Mouse (Mus musculus) frontal cortex, postnatal 10 days (tissue): ENCODE measurements around the gene Maff.

Source experiments
- DNase-seq, 2 experiments: peaks; one replicate each; pipeline ENCODE4 v3.0.0; 2022; ENCODE audit warnings: low spot score in 2 of 2, mixed read lengths in 1 of 2

The Maff gene

DNA sequence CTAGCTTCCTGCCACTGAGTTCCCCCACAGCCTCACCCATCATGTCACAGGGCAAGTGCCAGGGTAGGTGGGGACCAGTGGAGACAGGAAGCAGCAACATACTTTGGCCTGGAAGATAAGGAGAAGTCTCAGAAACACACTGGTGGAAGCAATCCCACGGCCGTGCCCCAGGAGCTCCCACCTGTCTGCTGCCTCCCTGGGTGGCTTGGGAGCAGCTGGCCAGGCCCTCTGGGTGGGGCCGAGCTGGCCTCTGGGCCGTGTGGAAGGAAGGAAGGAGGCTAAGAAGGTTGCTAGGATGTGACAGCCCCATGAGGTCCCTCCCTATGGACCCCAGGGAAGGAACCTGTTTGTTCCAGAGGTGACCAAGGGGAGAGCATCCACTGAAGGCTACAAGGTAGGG lies 14.6 kb downstream of the Maff start:
- DNase-seq = no peak

DNA sequence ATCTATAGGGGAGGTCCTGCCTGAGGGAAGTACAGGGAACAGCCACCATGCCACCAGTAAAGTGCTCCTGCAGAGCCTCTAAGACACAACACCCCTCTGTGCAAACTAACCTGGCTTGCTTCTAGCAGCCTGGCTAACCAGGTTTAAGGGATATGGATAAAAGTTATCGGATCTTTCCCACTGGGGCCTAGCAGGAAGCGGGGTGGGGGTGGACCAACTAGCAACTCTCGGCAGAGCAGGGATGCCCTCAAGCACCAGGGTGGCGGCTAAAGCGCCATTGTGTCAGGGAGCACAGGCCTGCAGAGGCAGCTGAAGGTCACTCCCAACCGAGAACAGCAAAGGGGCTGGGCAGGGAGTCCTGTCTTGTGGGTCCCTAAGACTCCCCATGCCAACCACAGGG lies 17.7 kb downstream of the Maff start:
- no peak for DNase-seq

DNA sequence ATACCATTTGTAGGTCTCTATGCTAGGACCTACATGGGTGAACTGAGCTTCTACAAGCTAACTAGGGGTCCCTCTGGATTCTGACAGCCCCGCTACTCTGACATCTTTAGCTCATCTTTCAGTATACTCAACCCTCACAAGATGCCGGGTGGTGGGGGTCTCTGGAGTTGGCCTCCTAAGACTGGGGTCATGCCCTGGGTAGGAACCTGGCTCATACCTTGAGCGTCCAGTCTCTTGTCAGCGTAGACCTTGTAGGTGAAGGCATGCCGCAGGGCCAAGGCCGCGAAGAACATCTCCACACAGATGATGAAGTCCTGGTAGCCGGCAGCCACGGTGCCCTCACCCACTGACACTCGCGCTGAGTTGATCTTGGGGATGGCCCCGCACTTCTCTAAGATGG lies 18.6 kb downstream of the Maff start:
- DNase-seq = no peak

DNA sequence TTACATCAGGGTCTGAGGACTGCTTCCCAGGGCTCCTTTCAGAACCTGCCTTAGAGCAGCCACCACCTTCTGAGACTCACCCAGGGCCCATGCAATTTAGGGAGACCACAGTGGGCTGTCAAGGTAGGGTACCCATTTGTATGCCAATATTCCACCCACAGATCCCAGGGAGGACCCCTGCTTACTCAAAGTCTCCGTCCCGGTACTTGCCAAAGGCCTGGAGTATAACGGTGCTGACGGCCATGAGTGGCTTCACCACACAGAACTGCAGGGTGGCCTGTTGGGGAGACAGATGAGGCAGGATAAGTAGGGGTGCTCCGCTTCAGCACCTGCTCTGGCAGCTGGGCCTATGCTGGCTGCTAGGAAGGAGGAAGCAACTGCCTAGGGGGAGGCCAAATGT lies 20.0 kb downstream of the Maff start:
- no peak for DNase-seq

DNA sequence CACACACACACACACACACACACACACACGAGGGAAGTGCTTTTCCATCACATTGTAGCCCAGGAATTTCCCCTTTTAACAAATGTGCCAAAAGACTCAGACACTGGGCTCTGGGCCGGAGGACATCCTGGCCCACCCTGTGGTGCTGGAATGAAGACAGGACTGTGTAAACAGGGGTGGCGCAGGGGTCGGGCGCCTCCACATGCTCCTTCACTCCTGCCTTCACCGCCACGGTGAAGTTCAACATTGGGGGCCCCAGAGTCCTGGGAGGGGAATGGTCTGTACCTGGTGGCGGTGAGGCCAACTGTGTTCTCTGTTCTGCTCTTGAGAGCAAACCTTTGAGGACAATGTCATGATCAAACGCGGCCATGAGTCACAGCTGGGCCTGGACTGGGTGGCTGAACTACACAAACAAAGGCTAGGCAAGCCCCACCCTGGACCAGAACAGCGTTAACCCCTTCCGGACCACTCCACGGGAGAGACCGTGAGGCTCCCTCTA lies 21.9 kb downstream of the Maff start:
- DNase-seq = no peak

DNA sequence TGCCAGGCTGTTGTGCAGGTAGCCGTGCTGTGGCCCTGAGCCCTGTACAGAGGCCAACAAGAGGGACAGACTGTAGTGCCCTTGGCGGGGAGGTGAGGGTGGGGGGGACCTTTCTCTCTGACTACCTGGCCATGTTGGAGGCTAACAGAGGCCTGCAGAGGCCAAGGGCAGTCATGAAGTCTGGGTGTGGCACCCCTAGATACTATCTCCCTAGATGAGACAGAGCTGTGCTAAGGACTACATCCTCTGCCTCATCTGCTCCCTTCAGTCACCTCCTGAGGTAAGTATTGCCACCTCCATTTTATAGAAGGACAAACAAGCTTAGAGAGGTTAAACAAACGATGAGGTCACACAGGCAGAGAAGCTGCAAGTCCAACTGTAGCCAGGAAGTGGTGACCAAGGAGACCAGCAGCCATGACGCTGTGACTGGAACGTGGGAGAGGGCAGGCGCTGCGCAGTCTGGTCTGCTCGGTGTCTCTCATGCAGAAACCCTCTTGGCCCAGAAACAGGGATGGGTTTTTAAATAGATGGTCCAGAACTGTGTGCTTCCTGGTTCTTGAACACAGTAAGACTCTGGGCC lies 22.5 kb downstream of the Maff start:
- no peak for DNase-seq

DNA sequence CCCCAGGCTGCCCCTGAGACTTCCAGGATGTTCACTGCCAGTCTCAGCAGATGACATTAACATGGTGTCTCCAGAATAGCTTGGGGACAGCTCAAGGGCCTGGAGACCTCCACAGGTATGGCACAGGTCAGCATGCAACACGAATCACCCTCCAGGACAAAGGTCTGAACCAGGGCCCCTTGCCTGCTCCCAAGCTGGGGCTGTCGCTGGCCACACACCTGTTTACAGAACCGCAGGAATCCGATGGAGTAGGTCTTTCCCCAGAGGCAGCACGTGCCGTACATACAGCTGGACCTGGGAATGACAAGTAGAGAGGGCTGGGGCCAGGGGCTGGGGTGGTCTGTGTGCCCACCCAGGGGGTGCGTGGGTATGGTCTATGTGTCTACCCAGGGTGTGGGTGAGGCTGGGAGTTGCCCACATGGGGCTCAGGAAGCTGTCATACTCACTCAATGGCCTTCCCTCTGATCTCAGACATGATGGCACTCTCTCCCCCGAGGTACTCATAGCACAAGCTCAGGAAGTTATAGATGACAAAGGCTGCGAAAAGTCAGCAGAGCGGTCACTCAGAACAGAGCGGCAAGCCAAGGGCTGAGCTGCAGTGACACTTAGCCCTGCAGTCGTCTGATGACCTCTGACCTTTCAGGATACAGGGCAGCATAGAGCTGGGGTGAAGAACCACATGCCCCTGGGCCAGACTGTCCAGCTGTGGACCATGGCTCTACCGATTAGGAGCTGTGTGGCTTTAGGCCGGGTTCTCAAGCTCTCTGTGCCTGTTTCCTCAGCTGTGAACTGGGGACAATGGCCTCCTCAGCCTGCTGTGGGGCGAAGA lies 23.2 kb downstream of the Maff start:
- no peak for DNase-seq

DNA sequence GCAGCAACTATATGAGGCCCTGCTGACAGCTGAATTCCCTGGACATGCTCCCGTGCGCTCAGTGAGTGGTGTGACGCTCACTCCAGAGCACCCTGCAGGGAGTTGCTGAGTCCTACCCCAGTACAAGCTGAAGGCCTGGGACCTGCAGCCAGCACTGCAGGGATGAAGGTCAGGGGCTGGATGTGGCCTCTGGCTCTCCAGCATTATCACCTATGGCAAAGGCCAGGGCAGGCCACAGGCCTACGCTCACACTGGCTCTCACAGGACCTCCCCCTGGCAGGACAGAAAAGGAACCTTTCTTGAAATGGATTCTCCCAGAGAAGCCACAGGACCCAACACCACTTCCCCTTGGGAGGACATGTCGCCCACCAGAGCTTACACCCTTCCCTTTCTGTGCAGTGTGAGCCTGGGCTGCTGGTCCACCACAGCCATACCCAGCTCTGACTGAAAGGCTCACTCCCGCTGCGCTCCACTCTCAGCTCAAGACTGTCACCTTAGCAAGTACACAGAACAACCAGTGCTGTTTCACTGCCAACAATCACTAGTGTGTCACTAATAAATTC lies 23.9 kb downstream of the Maff start:
- no peak for DNase-seq

DNA sequence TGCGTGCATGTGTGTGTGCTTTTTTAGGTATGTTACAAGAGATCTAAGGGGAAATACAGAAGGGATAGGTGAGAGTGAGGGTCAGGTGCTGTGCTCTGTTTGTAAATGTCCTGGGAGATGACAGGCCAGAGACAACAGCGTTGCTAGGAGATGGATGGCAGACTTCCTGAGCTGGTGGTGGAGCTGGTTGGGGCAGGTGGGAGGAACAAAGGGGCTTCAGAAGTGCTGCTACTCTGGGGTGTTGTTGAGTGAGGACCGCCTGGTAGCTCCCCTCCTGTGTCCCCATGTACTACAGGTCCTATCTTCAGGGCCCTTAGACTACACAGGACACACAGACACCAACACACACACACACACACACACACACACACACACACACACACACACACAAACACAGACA lies 28.3 kb downstream of the Maff start:
- DNase-seq = no peak

DNA sequence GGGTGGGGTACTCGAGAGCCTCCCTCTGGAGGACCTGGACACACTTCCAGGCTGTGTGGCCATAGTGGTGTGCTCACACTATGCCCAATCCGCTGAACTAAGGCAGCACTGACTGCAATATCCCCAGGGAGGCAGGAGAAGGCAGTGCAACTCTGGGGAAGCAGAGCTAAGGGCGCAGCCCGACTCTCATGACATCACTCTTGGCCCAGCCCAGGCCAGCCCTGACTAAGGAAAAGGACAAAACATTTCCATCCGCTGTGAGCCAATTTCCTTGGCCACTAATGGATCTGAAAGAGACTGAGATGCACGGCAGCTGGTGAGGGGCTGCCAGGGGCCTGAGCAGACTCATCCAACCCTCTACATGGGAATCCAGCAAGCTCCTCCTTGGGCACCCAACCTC lies 31.3 kb downstream of the Maff start:
- no peak for DNase-seq

DNA sequence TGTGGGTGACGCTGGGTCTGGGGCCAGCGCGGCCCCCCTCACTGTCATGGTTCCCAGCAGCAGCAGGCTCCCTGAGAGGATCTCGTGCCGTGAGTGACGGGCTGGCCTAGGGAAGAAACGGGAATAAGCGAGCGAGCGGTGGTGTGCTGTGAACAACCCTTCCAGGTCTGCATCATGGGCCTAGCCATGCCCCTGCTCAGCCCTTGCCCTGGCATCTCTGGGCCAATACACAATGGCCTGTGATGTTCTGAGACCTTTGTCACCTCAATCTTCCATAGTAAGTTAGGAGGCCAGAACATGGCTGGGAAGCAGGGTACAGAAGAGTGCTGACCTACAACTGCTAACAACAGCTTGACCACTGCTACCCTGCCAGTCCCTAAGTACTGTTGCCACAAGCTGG lies 32.2 kb downstream of the Maff start:
- no peak for DNase-seq

DNA sequence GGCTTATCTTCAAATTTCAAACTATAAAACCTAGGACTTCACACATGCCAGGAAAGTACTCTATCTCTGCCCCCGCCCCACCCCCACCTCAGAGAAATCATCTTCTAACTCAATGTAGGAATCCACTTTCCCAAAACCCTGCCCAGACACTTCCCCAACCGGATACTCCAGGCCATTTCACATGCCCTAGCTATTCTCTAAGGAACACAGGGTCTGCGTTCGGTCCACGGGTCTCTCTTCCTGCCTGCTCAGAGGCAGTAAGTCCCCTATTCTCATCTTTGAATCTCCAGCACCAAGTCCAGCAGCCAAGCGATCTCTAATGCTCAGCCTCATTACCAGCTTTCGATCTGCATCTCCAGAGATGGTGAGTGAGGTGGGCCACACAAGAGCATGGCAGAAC lies 33.2 kb downstream of the Maff start:
- DNase-seq = no peak

DNA sequence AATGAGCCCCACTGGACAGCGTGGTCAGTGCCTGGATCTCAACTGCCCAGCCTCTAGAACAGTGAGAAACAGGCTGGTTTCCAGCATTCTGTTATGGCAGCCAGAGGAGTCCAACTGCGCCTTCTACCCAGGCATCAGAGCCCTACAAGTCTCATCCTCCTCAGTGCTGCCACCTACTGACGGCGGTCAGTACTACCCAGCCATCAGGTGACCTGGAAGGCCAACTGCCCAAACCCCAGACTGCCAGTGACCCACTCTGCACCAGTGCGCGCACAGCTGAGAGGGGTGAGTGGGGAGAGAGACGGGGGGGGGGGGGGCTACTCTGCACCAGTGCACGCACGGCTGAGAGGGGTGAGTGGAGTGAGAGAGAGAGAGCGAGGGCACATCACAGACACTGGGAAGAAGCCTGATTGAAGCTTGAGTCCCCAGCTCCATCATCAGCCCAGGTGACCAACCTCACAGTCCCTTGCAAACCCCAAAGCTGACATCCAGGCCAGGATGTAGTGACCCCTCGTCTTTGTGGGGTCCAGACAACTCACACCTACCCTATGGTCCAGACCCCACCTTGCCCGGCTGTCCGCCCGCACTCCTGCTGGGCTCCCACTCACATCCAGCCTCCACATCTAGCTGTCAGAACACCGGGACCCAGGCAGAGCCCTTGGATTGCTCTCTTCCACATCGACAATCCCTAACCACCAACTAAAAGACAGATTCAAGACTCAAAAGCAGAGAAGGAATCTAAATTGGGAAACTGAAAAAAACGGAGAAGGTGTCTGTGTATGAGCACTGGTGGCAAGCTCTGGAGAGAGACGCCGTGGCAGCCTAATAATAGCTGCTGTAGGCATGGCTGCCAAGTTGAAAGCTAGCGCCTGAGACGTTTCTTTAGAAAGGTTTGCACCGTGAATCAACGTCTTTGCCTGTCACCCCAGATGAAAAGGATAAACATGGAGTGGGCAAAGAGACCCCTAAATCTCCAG lies 34.3 kb downstream of the Maff start:
- DNase-seq = peak in 1 of 2 experiments; percentile 46

DNA sequence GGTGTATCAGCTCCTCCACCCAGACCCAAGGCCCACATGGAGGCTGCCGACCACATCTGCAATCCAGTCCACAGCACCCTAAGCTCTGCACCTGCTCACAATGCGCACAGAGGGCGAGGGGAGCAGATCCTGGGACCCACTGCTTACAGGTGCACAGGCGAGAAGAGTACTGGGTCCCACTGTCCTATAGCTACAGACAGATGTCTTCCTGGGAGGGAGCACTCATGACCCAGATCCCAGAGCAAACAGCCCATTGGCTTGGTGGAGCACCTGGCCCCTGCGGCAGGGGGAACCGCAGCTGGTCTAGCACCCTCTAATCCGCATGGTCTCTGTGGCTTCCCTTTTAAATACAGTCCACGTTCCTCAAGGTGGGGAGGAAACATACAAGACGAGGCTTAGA lies 35.2 kb downstream of the Maff start:
- DNase-seq = no peak

DNA sequence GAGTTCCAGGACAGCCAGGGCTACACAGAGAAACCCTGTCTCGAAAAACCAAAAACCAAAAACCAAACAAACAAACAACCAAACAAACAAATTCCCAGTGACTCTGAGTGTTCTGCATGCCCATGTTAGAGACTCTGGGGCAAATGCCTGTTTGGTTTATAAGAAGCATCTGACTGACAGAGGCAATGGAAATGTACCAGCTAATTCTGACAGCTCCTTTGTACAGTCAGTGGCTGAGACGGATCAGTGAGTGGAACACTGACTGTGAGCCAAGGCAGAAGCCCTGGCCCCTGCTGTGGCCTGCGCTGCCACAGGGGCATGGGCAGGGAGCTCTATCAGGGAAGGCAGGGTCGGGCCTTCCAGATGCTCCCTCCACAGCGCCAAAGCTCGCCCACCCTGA lies 40.7 kb downstream of the Maff start:
- DNase-seq = no peak

DNA sequence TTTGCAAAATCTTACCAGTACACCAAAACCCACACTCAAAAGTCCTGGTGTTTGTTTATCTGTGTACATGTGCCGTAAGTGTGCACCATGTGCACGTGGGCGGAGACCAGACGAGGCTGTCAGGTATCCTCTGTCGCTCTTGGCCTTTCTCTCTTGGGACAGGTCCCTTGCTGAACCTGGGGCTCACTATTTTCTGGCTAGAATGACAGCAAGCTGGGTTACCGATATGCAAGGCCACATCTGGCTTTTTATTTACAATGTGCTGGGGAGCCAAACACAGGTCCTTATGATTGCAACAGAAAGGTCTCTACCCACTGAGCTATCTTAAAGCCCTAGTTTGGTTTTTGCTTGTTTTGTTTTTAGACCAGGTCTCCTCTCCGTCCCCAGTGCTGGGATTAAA lies 41.2 kb downstream of the Maff start:
- no peak for DNase-seq

DNA sequence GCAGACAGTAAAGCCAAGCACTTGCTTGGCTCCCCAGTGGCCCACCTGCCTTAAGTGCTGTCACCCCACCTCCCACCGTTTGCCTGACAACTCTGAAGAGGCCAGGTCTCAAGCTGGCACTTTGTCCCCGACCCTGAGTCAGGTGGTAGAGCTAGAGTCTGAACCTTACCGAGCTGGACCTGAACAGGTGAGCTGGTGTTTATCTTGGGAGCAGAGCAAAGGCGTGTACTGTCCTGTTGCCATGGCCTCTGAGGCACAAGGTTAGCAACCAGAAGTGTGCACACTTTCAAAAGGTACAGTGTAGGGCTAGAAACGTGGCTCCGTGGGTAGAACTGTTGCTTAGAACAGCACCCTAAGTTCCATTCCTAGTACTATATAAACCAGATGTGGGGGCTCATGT lies 41.8 kb downstream of the Maff start:
- DNase-seq = no peak

DNA sequence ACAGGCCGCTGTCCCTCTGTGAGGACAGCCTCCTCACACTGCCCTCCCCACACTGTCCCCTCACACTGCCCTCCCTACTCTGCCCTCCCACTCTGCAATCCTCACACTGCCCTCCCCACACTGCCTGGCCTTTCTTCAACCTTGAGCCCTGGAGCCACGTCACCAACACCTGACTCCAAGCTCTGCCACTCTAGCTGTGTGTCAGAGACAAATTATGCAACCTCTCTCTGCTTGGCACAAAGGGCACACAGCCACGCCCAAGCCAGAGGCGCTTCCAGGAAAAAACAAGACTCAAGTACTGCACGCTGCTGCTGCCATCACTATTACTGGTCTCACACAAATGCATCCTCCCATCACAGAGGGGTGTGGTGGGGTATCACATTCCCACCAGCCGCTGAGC lies 44.0 kb downstream of the Maff start:
- DNase-seq = no peak

DNA sequence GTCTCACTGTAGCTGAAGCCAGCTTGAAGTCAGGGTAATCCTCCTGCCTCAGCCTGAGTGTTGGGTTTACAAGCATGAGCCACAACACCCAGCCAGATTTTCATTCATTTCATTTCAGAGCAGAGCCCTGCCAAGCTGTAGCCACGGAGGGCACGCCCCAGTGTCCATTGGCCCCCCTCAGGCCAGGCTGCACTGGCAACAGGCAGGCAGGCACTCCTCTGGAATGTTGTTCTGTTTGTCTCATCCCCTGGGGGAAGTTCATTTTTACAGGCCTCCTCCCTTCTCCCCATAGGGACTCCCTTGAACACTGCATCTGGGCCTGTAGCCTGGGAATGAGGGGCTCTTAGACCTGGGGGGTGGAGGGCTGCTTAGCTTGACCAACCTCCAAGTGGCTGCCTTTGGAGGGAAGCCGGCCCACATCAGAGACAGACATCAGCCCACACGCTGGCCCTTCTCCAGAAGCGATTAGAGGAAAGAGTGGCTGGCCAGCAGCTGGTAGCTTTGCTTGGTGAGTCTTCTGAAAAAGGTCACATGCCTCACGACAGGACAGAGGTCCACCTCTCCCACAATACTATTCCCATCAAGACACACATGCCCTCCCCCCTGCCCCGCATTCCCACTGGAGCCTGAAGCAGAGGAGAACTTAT lies 45.1 kb downstream of the Maff start:
- no peak for DNase-seq

DNA sequence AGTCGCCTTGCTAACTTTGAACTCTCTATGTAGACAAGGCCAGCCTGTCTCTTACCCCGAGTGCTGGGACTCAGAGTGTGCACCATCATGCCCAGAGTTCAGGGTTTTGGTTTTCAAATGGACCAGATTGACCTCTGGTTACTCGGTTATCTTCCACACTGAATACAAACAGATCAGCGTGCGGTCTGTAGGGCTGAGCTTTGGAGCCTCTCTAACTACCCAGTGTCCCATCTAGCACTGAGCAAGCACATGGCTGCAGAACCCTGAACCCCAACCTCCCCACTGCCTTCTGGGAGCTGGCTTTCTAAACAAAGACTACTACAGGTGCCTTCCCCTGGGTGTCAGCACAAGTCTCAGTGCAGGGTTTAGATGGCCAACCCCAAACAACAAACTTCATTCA lies 46.1 kb downstream of the Maff start:
- DNase-seq = no peak

DNA sequence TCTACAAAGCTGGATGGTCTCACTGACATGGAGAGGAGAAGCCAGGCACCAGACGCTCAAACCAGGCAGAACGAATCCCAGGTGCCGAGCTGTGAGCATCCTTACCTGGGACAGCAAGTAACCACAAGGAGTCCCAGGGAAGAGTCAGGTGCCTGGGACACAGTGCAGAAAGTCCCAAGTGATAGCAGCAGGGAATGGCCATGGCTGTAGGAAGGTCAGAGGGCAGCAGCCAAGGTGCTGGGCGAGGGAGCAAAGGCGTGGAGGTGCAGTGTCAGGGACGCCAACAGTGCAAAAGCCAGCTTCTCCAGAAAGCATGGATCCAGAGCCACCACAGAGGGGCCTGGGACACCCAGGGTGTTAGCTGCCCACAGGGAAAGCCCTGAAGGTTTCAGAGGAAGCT lies 46.7 kb downstream of the Maff start:
- no peak for DNase-seq

DNA sequence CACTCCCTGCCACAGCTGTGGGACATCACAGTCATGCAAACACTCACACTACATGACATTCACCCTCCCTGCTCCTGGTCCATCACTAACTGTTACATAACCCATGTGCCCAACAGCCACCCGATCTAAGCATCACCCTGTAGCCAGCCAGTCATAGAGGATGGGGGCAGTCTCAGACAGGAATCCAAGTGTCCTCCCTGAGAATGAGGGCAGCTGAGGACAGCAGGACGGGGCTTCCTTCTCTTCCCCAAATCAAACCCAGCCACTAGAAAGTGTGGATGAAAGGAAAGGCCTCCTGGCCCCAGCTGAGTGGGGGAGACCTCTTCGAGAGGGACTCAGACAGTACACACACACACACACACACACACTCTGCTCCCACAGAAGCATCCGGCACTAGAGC lies 48.4 kb downstream of the Maff start:
- DNase-seq = no peak
